Mouse (Mus musculus) embryonic fibroblast, embryonic 13.5 days (primary cell): ENCODE measurements at regions not wholly inside any gene's neighbourhood (a gene's known extent, or its start where the extent isn't known, plus 50 kb on each side); places are given as distances from the start of the nearest gene placed in this dataset.

Experiments used
- CTCF ChIP-seq: IDR thresholded peaks from 2 replicates; pipeline ENCODE4 v1.5.1; 2011; ENCODE audit warnings: mild to moderate bottlenecking, control low read depth, low read length, moderate library complexity, borderline replicate concordance; ENCODE audit not compliant: insufficient read depth
- POLR2A ChIP-seq: IDR thresholded peaks from 2 replicates; pipeline ENCODE4 v1.6.1; 2011; ENCODE audit warnings: low read depth, mild to moderate bottlenecking, control low read depth, low read length, moderate library complexity

DNA sequence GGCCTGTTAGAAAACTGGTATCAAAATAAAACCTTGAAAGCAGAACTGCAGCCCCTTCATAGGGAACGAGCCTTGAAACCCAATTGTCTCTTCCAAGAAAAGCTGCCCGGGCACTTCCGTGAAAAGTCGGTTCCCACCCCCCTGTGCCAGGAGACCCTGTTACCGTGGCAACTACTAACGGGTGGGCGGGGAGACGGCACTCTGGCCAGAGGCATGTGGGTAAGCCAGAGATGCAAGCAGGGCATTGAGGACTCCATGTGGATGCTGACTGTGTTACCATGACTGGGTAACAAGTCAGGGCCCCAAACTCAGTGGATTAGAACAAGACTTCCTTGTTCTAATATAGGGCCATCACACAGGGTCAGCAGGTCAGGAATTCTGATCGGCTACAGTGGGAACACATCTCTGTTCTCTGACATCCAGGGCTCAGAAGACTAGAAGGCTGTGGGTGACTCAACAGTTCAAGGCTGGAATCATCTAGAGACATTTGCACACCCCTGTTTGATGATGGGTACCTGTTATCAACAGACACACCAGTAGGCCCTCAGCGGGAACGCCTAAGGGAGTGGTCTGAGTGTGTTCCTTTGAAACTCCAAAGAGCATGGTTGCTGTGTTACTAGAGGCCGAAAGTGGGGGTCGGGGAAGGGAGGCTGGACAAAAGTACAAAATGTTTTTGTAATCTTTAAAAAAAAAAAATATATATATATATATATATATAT is 236.9 kb upstream of the Sdk2 start:
- TF ChIP-seq POLR2A (no peak), CTCF (no peak)
